Mouse (Mus musculus) embryo, embryonic 9.5 days (tissue): ENCODE results near the gene Tmem198b.

Source experiments
- DNase-seq: peaks from one replicate; pipeline ENCODE4 v3.0.0-alpha.2; 2017; ENCODE audit errors: extremely low spot score

Gene Tmem198b

DNA sequence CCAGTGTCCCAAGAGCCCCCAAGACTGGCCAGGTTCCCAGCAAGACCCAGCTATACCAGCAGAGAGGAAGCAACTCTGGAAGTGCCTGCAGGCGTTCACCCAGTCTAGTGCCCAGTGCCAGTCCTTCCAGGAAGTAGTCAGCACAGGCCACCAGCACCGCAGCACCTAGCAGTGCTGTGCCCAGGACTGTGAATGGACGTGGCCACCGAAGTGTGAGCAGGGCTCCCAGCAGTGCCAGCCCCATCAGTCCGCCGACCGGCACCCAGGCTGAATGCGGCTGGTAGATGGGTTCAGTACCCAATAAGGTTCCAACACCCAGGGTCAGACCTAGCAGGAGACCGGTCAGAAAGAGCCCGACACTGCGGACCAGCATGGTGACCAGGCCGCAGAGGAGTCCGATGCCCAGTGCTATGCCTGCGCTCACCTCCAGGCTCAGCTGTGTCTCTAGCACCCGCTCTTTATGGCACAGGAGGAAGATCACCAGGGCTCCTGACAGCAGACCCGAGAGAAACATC is 2.1 kb downstream of the Tmem198b start:
- DNase-seq: no peak

- no peak for DNase-seq
These were observed 5.5 kb downstream of the Tmem198b start for GRCm38 (mm10) chr10:128798676-128799075.

DNA sequence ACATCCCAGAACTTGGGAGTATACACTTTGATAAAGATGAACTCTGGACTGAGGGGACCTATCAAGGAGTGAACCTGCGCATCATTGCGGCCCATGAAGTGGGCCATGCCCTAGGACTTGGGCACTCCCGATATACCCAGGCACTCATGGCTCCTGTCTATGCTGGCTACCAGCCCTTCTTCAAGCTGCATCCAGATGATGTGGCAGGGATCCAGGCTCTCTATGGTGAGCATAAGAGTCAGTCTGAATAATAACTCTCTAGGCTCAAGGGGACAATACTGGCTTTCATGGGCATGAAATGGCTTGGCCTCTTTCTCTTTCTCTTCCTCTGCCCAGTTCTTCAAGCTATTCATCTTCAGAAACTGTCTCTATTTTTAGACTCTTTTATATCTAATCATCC is 8.6 kb downstream of the Tmem198b start:
- no peak for DNase-seq

DNA sequence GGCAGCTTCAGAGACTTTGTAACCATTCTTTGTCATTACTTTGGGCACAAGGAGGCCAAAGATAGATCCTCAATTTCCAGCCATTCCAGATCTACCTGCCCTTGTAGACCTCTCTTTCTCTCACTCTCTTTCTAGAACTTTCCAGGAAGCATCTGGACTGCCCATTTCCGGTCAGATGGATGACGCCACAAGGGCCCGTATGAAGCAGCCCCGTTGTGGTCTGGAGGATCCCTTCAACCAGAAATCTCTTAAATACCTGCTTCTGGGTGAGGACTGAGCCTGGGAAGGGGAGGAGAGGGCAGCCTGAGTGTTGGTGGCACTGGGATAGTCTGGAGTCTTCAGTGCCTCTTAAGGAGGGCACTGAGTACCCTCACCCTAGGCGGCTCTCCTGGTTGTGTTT is 9.8 kb downstream of the Tmem198b start:
- no peak for DNase-seq

DNA sequence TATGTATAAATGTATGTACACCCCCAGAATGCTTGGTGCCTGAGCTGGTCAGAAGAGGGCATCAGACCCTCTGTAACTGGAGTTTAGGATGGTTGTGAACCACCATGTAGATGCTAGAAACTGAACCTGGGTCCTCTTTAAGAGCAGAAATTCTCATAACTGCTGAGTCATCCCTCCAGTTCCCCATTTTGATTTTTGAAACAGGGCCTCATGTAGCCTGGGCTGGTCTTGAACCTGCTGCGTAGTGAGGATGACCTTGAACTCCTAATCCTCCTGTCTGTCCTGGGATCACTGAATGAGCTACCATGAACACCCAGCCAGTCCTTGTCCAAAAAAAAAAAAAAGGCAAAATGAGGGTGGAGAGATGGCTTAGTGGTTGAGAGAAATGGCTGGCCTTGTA is 10.9 kb downstream of the Tmem198b start:
- DNase-seq: no peak

DNA sequence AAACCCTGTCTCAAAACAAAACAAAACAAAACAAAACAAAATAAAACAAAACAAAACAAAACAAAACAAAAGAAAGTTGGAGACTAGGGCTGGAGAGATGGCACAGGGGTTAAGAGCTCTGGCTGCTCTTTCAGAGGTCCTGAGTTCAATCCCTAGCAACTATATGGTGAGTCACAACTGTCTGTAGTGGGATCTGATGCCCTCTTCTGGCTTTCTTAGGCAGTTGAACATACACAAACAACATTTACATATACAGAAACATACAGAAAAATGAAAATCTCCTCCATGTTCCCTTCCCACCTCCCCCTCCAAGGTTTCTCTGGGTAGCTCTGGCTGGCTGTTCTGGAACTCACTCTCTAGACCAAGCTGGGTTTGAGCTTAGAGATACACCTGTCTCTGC is 12.1 kb downstream of the Tmem198b start:
- no peak for DNase-seq

- DNase-seq: no peak
These were observed 13.6 kb downstream of the Tmem198b start, which contains the start of gene Mmp19 for GRCm38 (mm10) chr10:128790398-128791124. TSS of gene Mmp19 (plus strand) at chr10:128790910.

GRCm38 (mm10) chr10:128780200-128780599 is 24.0 kb downstream of the Tmem198b start:
- no peak for DNase-seq

DNA sequence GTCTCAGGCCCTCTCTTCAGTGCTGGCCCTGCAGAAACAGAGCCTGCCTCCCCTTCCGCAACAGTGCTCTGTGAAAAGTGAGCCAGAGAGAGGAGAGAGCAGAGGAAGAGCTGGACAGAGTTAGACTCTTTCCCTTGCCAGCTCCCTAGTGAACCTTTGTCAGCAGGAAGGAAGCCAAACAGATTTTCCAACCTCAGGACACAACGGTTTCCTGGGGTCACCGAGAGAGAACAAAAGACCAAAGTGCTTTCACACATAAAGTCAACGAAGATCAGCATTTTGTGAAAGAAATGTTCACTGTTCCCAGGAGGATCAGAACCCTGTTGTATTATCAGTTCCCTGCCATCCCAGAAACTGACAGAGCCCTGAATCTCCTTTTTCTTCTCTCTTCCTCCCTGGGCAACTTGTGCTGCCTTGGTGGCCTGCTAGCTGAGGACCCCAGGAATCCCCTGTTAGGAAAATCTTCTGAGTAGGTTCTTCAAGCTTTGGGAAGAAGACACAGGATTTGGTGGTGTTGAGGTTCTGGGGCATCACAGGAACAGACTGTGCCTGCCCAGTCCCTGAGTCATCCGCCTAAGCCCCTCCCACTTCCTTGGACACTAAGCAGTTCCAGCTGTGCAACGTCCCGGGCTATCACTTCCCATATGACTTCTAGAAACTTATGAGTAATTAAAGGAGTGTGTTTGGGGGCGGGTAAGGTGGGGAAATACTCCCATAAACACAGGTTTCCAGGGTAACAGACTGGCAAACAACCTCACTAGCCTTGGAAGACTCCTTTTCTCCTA is 25.0 kb downstream of the Tmem198b start:
- DNase-seq: peak; percentile 46

- no peak for DNase-seq
These were observed 25.7 kb downstream of the Tmem198b start for GRCm38 (mm10) chr10:128778441-128778840.

- no peak for DNase-seq
These were observed 30.5 kb downstream of the Tmem198b start for GRCm38 (mm10) chr10:128773685-128774084.

GRCm38 (mm10) chr10:128772895-128773294 is 31.3 kb downstream of the Tmem198b start:
- DNase-seq: no peak
